Mouse (Mus musculus) embryonic fibroblast, embryonic 13.5 days (primary cell): ENCODE data around the gene Ccdc149. TPM values are rescaled to one million over a fixed set of nuclear protein-coding genes. Genes with fewer than 3 reads are reported as not detected.

Source experiments
- H3K27ac ChIP-seq: 2 replicates; pipeline ENCODE4 v1.5.1; 2012; ENCODE audit warnings: low read length, control low read depth, inconsistent platforms; ENCODE audit not compliant: insufficient read depth
- H3K4me1 ChIP-seq: 2 replicates; pipeline ENCODE4 v1.6.1; 2011; ENCODE audit warnings: low read length; ENCODE audit not compliant: control insufficient read depth, insufficient read depth
- H3K4me3 ChIP-seq: 2 replicates; pipeline ENCODE4 v1.5.1; 2011; ENCODE audit warnings: mild to moderate bottlenecking, control low read depth, low read length; ENCODE audit not compliant: insufficient read depth
- CTCF ChIP-seq: IDR thresholded peaks from 2 replicates; pipeline ENCODE4 v1.5.1; 2011; ENCODE audit warnings: mild to moderate bottlenecking, control low read depth, low read length, moderate library complexity, borderline replicate concordance; ENCODE audit not compliant: insufficient read depth
- POLR2A ChIP-seq: IDR thresholded peaks from 2 replicates; pipeline ENCODE4 v1.6.1; 2011; ENCODE audit warnings: low read depth, mild to moderate bottlenecking, control low read depth, low read length, moderate library complexity
- polyA plus RNA-seq: library from polyadenylated mRNA; stranded (reverse); fragments of >200 nt; gene quantifications from 2 replicates; pipeline ENCODE4 v1.2.4, GENCODE M21; 2011; ENCODE audit warnings: low read depth; ENCODE audit not compliant: missing spikeins, insufficient read length

Ccdc149 gene
- polyA plus RNA-seq, 1 experiment, result 3.7 TPM

DNA sequence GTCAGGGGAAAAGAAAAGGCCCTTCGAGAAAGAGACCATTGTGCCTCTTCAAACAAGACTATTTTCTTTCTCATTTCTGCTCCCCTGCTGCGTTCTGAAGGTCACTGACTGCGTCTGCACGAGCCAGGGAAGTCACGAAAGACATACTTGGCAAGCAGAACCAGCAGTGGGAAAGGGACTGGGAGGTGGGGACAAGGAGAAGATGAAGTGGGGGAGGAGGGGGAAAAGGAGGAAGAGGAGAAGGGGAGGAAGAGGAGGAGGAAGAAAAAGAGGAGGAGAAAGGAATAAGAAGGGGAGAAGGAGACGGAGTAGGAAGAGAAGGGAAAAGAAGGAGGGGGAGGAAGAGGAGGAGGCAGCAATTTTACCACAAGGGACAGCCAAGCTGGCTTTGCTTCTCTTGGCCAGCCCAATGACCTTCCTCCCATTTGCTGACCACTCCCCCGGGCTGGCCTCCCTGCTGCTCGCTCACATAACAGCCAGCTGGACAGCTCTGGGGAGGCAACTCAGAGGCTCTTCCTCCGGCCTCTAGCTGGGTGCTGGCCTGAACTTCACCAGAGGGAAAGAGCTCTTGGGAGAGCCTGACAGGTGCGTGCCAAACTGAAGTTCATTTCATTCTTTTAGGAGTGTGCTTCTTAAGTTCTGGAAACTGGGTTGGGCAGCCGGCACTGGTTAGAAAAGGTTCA is 107.7 kb downstream of the Ccdc149 start, which contains the start of gene Sod3:
Gene Sod3, plus strand, starts transcription at position 324 of the 683 bp plus-strand sequence.
- H3K27ac ChIP-seq, result peak within 1 kb of the TSS; percentile 49
- TF ChIP-seq CTCF (no peak), POLR2A (peak; percentile 67)
- no peaks in the 10 kb centered on the region for H3K4me1 ChIP-seq
- no peak within 1 kb of the TSS for H3K4me3 ChIP-seq

DNA sequence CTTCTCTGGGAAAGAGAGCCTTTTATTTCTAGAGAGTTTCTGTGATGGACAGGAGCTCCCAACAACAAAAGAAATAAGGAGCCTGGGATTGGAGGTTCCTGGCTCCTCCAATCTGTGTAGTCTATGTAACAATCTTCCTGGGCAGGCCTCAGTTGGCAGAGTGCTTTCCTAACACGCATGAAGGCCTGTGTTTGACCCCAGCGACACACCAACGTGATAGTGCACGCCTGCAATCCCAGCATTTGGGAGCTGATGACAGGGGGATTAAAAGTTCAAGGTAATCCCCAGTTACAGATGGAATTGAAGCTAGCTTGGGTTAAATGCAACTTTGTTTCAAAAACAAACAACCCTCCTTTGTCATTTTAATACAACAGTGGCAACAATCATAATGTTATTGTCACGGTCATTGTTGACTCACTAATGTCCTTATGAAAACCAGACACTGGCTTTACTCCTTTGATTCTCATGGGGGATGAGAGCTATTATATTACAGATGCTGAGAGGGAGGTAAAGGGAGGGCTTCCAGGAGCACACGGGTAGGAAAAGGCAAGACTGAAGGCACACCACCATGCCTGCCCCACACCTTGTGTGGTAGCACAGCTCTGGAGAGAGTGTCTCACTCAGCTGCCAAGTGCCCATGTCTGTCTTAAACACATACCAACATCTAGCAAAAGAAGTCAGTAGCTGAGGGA is 108.4 kb downstream of the Ccdc149 start:
- H3K4me3 ChIP-seq, result no peak overlapping the region
- H3K4me1 ChIP-seq, result no peaks in the 10 kb centered on the region
- H3K27ac ChIP-seq, result peak overlapping the region; percentile 49; the same call in 1 of the 2 replicates
- TF ChIP-seq CTCF (no peak), POLR2A (no peak)

GRCm38 (mm10) chr5:52360286-52361049 is 110.9 kb downstream of the Ccdc149 start:
- no peak for TF ChIP-seq CTCF
- no peak for TF ChIP-seq POLR2A
- Histone ChIP-seq H3K4me1 (peaks cover 3% of the 10 kb centered on the region; the same call in 1 of the 2 replicates), H3K27ac (no peak overlapping the region)

DNA sequence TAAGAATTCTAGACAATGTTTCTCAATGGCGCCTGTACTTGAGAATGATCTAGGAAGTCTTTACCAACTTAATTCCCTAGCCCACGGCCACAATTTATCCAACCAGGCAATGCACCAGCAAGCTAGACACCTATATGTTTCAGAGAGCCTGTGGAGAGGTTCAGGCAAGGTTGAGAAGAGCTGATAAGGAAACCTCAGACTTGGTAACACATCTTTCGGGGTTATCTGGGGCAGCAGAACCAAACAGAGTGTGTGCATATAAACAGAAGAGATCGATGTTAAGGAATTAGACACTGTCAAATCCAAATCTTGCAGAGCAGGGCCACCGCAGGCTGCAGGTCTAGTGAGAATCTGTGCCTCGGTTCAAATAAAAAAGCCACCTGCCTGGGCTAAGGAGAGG is 113.2 kb downstream of the Ccdc149 start:
- H3K4me3 ChIP-seq, result no peak overlapping the region
- no peak for TF ChIP-seq CTCF
- no peak for TF ChIP-seq POLR2A
- peaks cover 3% of the 10 kb centered on the region; the same call in 1 of the 2 replicates for H3K4me1 ChIP-seq
- no peak overlapping the region for H3K27ac ChIP-seq

More at GRCm38 (mm10) chr5:52360286-52361049, 110.9 kb downstream of the Ccdc149 start:
- no peak overlapping the region for H3K4me3 ChIP-seq

- Histone ChIP-seq H3K4me1 (peaks cover 3% of the 10 kb centered on the region; the same call in 1 of the 2 replicates), H3K4me3 (no peak overlapping the region), H3K27ac (no peak overlapping the region)
- no peak for TF ChIP-seq POLR2A
- TF ChIP-seq CTCF, result no peak
Measured at GRCm38 (mm10) chr5:52357175-52357754, 114.1 kb downstream of the Ccdc149 start.

DNA sequence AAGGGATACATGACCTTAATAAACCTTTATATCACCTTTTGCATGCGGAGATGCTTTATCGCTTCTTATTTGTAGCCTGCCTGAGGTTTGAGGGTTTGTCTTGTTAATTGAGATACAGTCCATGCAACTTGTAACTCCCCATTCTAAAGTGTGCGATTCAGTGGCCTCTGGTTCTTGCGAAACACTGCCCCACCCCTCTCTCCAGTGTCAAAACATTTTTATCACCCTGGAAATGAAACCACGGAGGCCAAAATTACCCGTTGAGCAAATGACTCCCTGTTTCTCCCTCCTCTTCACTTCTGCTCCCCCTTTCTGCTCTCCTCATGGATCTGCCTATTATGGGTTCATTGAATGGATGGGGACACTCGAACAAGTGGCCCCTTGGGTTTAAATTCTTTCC is 115.7 kb downstream of the Ccdc149 start:
- peaks cover 12% of the 10 kb centered on the region for H3K4me1 ChIP-seq
- no peak overlapping the region for H3K27ac ChIP-seq
- no peak overlapping the region for H3K4me3 ChIP-seq
- no peak for TF ChIP-seq POLR2A
- no peak for TF ChIP-seq CTCF

DNA sequence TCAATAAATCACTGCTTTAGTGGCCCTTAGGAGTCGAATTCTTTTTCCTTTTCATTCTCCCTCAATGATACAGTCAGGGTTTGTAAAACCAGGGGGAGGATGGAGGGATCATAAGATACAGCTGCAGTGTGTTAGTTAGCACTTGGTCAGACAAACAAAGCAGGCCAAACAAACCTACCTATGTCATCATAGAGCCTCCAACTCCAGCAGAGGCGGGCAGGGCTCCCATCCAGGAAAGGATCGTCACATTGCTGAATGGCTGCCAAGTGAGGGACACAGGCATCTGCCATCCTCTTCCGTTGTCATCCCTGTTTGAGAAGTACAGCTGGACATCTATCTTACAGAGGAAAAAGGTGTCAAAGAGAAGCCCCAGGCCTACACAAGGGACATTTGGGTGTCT is 116.9 kb downstream of the Ccdc149 start:
- no peak overlapping the region for H3K27ac ChIP-seq
- H3K4me1 ChIP-seq, result peaks cover 12% of the 10 kb centered on the region
- no peak for TF ChIP-seq CTCF
- no peak for TF ChIP-seq POLR2A
- H3K4me3 ChIP-seq, result no peak overlapping the region

GRCm38 (mm10) chr5:52352730-52353129 is 118.6 kb downstream of the Ccdc149 start:
- H3K4me3 ChIP-seq, result no peak overlapping the region
- H3K4me1 ChIP-seq, result peaks cover 22% of the 10 kb centered on the region
- H3K27ac ChIP-seq, result peak overlapping the region; percentile 88; the same call in 1 of the 2 replicates
- TF ChIP-seq CTCF (no peak), POLR2A (no peak)

DNA sequence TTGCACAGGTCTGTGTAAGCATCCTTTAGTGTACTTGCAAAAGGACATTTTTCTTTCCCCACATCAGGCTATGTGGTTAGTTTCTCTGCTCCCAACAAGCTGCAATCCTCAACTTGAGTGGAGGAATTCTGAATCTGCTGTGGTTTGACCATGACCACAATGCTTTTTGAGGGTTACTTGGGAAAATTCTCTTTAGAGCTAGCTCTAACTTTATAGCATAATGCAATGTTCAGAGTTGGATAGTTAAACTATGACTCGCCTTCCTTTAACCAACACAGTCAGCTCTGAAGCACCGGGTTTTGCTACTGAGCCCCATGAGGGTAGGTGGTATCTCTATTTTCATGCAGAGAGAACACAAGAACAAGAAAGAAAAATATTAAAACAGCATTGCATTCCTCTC is 119.8 kb downstream of the Ccdc149 start:
- TF ChIP-seq CTCF (no peak), POLR2A (no peak)
- Histone ChIP-seq H3K4me3 (no peak overlapping the region), H3K27ac (peak overlapping the region; percentile 88; the same call in 1 of the 2 replicates), H3K4me1 (peaks cover 27% of the 10 kb centered on the region)
